Mouse (Mus musculus): ENCODE data around the gene Psmc2. TPM values are rescaled to one million over a fixed set of nuclear protein-coding genes. Genes with fewer than 3 reads are reported as not detected.

Psmc2 gene
- polyA plus RNA-seq, 1 experiment from 2014 or later = 158 TPM

DNA sequence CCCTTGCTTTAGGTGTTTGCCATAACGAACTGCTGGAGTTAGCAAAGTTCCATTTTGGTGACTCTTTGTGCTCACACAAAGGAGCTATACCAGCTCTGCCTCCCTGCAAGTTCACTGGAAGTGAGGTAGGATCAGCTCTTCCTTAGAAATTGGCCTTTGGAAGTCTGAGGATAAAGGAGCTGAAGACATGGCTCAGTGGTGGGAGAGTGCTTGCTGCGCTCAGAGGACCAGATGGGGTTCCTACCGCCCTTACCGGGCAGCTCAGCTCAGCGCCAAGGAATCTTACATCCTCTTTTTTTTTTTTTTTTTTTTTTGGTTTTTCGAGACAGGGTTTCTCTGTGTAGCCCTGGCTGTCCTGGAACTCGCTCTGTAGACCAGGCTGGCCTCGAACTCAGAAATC, 39.1 kb upstream of the Psmc2 start:
- Histone ChIP-seq H3K4me3 (ENCODE audit: low read depth, low read length) (no peak overlapping the region), H3K36me3 (ENCODE audit: control insufficient read depth, insufficient read depth, low read length) (peaks cover 76% of the 10 kb centered on the region), H3K4me1 (ENCODE audit: control insufficient read depth, insufficient read depth, low read length) (no peaks in the 10 kb centered on the region), H3K9ac (replicated peaks; ENCODE audit: low read depth, low read length) (no peak overlapping the region), H3K4me2 (replicated peaks; ENCODE audit: low read depth, low read length) (no peak overlapping the region), H3K27ac (ENCODE audit: low read length) (no peak overlapping the region), H3K9me3 (ENCODE audit: control insufficient read depth, low read depth, low read length) (no peaks in the 10 kb centered on the region), H3K27me3 (ENCODE audit: control insufficient read depth, insufficient read depth, low read length) (no peaks in the 10 kb centered on the region)
- 93% methylated on average over 5 of the region's 8 CpGs for WGBS
- ATAC-seq (ENCODE audit: insufficient number of reproducible peaks, insufficient read depth, low FRiP score, low read depth) = no peak

DNA sequence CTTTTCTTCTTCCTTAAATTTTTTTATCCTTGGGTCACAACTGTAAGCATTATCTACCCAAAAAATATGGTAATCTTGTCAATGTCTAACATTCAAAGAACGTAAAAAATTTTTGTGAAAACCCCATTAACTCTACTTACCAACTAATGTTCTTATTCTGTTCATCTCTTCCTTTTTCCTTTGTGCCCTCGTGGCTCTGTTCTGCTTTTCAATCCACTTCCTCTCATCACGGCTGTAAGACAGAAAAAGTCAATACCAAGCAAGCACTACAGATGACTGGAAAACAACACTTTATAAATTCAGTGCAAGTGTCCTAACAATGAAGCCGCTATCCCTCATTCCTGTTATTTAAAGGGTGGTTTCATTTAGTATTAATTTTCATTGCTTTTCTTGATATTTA, 16.6 kb upstream of the Psmc2 start:
- Histone ChIP-seq H3K4me1 (ENCODE audit: control insufficient read depth, insufficient read depth, low read length) (no peaks in the 10 kb centered on the region), H3K9me3 (ENCODE audit: control insufficient read depth, low read depth, low read length) (no peaks in the 10 kb centered on the region), H3K4me3 (ENCODE audit: low read depth, low read length) (no peak overlapping the region), H3K36me3 (ENCODE audit: control insufficient read depth, insufficient read depth, low read length) (peaks cover 40% of the 10 kb centered on the region), H3K27me3 (ENCODE audit: control insufficient read depth, insufficient read depth, low read length) (no peaks in the 10 kb centered on the region), H3K9ac (replicated peaks; ENCODE audit: low read depth, low read length) (no peak overlapping the region), H3K27ac (ENCODE audit: low read length) (no peak overlapping the region), H3K4me2 (replicated peaks; ENCODE audit: low read depth, low read length) (no peak overlapping the region)
- WGBS = 92% methylated on average over 4 of the region's 4 CpGs
- ATAC-seq (ENCODE audit: insufficient number of reproducible peaks, insufficient read depth, low FRiP score, low read depth) = no peak

DNA sequence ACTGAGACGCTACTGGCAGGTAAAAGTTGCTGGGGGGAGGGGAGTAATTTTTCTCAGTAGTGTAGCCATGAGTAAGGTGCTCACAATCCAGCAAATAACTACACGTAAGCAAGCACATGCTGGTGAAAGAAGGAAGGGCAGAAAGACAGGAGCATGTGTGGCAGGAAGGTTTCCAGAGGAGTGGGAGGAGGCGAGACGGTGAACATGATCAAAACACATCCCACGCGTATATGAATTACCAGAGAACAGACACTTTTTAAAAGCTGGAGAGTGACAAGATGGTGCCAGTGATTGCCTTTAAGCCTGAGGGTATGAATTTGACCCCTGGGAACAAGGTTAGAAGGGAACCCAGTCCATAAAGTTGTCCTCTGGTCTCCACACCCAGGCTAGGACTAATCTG, 15.2 kb upstream of the Psmc2 start:
- H3K9me3 ChIP-seq (ENCODE audit: control insufficient read depth, low read depth, low read length) = no peaks in the 10 kb centered on the region
- peaks cover 39% of the 10 kb centered on the region for H3K36me3 ChIP-seq (ENCODE audit: control insufficient read depth, insufficient read depth, low read length)
- H3K27me3 ChIP-seq (ENCODE audit: control insufficient read depth, insufficient read depth, low read length) = no peaks in the 10 kb centered on the region
- H3K4me3 ChIP-seq (ENCODE audit: low read depth, low read length) = no peak overlapping the region
- no peaks in the 10 kb centered on the region for H3K4me1 ChIP-seq (ENCODE audit: control insufficient read depth, insufficient read depth, low read length)
- H3K27ac ChIP-seq (ENCODE audit: low read length) = no peak overlapping the region
- no peak for ATAC-seq (ENCODE audit: insufficient number of reproducible peaks, insufficient read depth, low FRiP score, low read depth)
- H3K9ac ChIP-seq (replicated peaks; ENCODE audit: low read depth, low read length) = no peak overlapping the region
- H3K4me2 ChIP-seq (replicated peaks; ENCODE audit: low read depth, low read length) = no peak overlapping the region
- WGBS = 91% methylated on average over 6 of the region's 6 CpGs

DNA sequence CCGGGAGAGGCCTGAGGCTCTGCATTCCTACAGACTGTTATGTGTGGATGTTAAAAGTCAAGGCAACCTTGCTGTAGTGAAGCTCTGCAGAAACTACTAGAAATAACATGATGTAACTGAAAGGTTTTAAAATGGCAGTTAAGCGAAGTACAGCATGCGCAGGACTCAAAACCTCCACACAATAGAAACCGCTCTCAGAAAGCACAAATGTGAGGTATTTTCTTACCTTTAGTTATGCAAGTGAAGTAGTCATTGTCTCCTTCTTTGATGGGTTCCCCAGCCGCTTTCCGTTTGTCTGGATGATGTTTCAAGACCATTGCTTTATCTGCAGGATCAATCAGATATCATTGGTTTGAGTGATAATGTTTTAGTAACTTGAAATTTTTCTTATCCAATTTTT, 8.6 kb upstream of the Psmc2 start:
- Histone ChIP-seq H3K4me1 (ENCODE audit: control insufficient read depth, insufficient read depth, low read length) (no peaks in the 10 kb centered on the region), H3K36me3 (ENCODE audit: control insufficient read depth, insufficient read depth, low read length) (peaks cover 53% of the 10 kb centered on the region), H3K27me3 (ENCODE audit: control insufficient read depth, insufficient read depth, low read length) (no peaks in the 10 kb centered on the region), H3K27ac (ENCODE audit: low read length) (no peak overlapping the region), H3K9ac (replicated peaks; ENCODE audit: low read depth, low read length) (no peak overlapping the region), H3K4me3 (ENCODE audit: low read depth, low read length) (no peak overlapping the region), H3K9me3 (ENCODE audit: control insufficient read depth, low read depth, low read length) (no peaks in the 10 kb centered on the region), H3K4me2 (replicated peaks; ENCODE audit: low read depth, low read length) (no peak overlapping the region)
- 92% methylated on average over 6 of the region's 6 CpGs for WGBS
- no peak for ATAC-seq (ENCODE audit: insufficient number of reproducible peaks, insufficient read depth, low FRiP score, low read depth)

DNA sequence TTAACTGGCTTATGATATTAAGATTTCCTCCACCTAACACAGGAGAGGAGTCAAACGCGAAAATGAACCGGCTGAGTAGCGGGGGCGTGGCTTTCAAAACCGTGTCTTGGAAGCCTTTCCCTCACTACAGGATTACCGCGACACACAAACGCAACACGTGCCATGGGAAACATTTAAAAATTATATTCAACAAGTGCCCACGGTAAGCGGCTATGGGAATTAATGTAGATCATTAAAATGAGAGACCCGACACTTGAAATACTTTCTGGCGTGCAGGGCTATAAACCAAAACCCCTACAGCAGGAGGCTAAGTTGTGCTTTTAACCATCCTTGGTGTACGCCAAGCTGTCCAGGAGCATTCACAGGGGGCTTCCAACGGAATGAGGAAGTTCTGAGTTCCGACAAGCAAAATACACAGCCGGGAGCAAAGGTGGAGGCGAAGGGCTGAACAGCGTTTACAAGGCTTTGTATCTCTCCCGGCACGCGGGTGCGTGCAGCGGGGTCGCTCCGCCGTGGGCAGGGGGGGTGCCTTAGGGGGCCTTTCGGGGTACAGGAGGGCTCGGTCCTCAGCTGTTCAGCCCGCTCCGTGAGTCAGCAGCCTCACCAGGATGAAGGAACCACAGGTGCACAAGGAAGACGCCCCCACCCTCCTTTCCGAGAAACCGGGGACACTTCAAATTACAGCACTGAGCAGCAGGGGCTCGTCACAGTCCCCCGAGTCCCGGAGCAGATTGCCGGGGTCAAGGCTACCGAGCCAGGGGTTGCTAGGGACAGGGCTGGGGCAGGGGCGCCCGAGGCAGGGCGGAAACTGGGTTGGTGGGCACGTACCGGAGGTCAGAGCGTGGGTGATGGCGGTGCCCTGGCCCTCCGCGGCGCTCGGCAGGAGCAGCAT, 676 bp upstream of the Psmc2 start:
- H3K9ac ChIP-seq (replicated peaks; ENCODE audit: low read depth, low read length) = peak overlapping the region; percentile 71
- peaks cover 7% of the 10 kb centered on the region for H3K4me1 ChIP-seq (ENCODE audit: control insufficient read depth, insufficient read depth, low read length)
- peaks cover 27% of the 10 kb centered on the region for H3K36me3 ChIP-seq (ENCODE audit: control insufficient read depth, insufficient read depth, low read length)
- peak; percentile 38; the same call in 1 of the 2 replicates for ATAC-seq (ENCODE audit: insufficient number of reproducible peaks, insufficient read depth, low FRiP score, low read depth)
- H3K27me3 ChIP-seq (ENCODE audit: control insufficient read depth, insufficient read depth, low read length) = no peaks in the 10 kb centered on the region
- peak overlapping the region; percentile 97 for H3K4me3 ChIP-seq (ENCODE audit: low read depth, low read length)
- peak overlapping the region; percentile 67; the same call in 1 of the 2 replicates for H3K27ac ChIP-seq (ENCODE audit: low read length)
- WGBS = under 1% methylated on average over 49 of the region's 51 CpGs
- H3K4me2 ChIP-seq (replicated peaks; ENCODE audit: low read depth, low read length) = peak overlapping the region; percentile 91
- no peaks in the 10 kb centered on the region for H3K9me3 ChIP-seq (ENCODE audit: control insufficient read depth, low read depth, low read length)

DNA sequence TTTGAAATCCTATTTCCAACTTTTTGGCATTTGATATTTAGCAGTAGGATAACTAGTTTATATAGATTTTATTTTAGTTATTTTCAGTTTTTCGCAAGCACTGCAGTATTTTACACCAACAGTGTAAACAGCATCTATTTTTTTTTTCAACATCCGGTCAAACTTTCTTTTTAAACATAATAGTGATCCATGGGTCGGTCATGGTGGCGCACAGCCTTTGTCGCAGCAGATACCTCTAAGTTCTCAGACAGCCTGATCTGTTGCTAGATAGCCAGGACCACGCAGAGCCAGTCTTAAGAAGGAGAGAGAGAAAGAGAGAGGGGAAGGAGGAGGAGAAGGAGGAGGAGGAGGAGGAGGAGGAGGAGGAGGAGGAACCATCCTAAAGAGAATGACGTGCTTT, 693 bp downstream of the Psmc2 start:
- ATAC-seq (ENCODE audit: insufficient number of reproducible peaks, insufficient read depth, low FRiP score, low read depth) = no peak
- Histone ChIP-seq H3K27me3 (ENCODE audit: control insufficient read depth, insufficient read depth, low read length) (no peaks in the 10 kb centered on the region), H3K4me2 (replicated peaks; ENCODE audit: low read depth, low read length) (peak overlapping the region; percentile 55), H3K4me1 (ENCODE audit: control insufficient read depth, insufficient read depth, low read length) (peaks cover 7% of the 10 kb centered on the region), H3K27ac (ENCODE audit: low read length) (no peak overlapping the region), H3K9me3 (ENCODE audit: control insufficient read depth, low read depth, low read length) (no peaks in the 10 kb centered on the region), H3K4me3 (ENCODE audit: low read depth, low read length) (no peak overlapping the region), H3K9ac (replicated peaks; ENCODE audit: low read depth, low read length) (no peak overlapping the region), H3K36me3 (ENCODE audit: control insufficient read depth, insufficient read depth, low read length) (peaks cover 16% of the 10 kb centered on the region)
- WGBS = 77% methylated on average over 7 of the region's 7 CpGs

DNA sequence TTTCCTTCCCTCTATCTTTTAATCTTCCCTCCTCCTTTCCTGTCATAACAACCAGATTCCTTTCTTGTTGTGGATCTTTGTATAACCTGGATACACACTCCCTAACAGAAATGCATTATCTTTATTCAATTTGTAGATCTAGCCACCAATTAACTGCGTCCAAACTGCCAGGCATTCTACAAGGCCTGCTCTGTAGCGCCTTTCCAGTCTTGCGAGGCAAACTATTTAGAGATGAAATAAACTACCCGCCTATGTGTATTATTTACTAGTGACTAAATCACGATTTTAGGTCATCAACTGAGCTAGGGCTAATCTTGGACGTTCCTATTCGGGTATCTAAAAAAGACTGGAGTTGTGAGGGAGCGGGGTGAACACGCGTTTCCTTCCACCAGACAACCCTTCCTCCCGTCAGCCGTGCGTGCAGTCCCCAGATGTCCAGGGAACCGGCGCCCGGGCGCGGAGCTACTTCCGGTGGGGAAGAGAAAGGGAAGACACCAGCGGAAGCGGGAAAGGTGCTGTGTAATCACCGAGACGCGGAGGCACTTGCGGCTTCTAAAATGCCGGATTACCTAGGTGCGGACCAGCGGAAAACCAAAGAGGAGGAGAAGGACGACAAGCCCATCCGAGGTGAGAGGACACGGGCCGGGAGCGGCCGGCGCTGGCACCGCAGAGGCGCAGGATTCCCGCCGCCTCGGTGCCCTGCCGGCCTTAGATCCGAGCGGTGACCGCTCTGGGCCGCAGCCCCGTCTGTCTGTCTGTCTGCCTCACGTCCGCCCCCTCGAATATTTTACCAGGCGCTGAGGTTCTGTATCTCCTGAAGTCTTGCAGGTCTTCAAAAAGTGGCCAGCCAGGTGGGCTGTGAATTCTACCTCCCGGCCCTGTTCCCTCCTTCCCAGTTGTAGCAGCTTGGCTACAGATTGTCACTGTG, 1.4 kb downstream of the Psmc2 start:
- no peaks in the 10 kb centered on the region for H3K9me3 ChIP-seq (ENCODE audit: control insufficient read depth, low read depth, low read length)
- H3K4me2 ChIP-seq (replicated peaks; ENCODE audit: low read depth, low read length) = peak overlapping the region; percentile 55
- no peaks in the 10 kb centered on the region for H3K27me3 ChIP-seq (ENCODE audit: control insufficient read depth, insufficient read depth, low read length)
- peak overlapping the region; percentile 93 for H3K9ac ChIP-seq (replicated peaks; ENCODE audit: low read depth, low read length)
- H3K4me3 ChIP-seq (ENCODE audit: low read depth, low read length) = peak overlapping the region; percentile 96
- WGBS = 2% methylated on average over 51 of the region's 51 CpGs
- peak; percentile 88 for ATAC-seq (ENCODE audit: insufficient number of reproducible peaks, insufficient read depth, low FRiP score, low read depth)
- H3K4me1 ChIP-seq (ENCODE audit: control insufficient read depth, insufficient read depth, low read length) = peaks cover 7% of the 10 kb centered on the region
- H3K36me3 ChIP-seq (ENCODE audit: control insufficient read depth, insufficient read depth, low read length) = peaks cover 8% of the 10 kb centered on the region
- peak overlapping the region; percentile 77 for H3K27ac ChIP-seq (ENCODE audit: low read length)

Data from stomach, embryonic 14.5 days (tissue).